Mouse (Mus musculus): ENCODE measurements around the gene Insl3.

The Insl3 gene

DNA sequence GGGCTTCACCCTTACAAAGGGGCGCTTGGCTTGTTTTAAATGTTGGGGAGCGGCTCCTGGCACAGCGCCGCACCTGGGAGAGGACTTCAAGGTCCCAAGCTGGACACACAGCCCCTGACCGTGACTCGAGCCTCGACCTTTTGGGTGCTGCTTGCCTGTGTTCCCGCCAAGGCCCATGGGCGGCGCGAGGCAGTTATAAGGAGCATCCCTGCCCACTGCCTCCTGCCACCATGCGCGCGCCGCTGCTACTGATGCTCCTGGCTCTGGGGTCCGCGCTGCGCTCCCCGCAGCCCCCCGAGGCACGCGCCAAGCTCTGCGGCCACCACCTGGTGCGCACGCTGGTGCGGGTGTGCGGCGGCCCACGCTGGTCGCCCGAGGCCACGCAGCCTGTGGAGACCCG is at the start of gene Insl3:
Gene Insl3, plus strand, starts transcription at position 187 of the 400 bp plus-strand sequence.
- in situ Hi-C loops (cut with MboI, MseI): no loop called here

DNA sequence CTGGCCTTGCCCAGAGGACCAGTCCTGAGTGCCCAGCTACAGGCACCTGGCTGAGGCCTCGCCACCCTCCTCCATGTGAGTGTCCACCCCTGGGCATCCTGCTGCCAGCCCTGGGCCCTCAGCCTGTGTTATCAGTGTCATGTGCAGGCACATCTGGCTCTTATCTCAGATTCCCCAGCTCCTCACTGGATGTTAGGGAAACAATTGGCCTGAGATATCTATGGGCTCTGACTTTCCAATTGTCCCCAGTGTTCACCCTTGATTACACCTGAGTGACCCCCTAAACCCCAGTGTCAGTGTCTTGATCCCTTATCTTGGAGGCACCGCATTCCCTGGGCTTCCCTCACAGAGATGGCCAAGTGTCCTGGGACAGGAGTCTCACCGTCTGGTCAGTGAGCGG is 49.7 kb upstream of the Insl3 start:
- in situ Hi-C loops (cut with MboI, MseI): no loop called here

DNA sequence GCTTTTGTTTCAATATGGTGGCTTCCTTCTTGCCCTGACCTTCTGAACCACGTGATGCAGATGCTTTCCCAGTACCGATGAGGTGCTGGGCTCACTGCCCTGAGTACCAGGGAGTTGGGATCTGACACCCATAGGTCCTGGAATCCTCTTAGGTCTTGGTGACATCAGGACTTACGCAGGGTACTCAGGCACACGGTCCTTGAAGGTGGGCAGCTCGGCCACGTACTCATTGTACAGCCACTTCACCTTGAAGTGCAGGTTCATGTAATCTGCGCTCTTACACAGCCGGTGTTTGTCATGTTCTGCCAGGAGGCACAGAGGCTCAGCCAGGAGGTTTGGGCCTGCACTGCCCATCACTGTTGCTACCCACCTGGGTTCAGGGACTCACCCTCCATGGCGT is 43.5 kb upstream of the Insl3 start:
- in situ Hi-C loops (cut with MboI, MseI): no loop called here

DNA sequence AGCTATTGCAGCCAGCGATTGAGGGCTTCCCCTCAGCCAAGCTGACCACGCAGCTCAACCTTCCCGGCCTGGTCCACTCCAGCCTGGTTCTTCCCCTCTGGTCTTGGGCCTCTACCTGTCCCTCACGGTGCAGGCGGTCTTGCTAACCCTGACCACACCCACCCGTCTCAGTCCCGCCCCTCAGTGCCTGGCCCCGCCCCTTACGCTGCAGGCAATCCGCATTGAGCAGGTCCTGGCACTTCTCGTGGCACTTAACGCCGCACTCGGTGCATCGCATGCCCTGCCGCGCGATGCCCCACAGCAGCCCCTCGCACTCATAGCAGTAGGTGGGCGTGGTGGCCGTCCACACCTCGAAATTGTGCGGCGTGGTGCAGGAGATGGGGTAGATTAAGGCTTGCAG is 34.4 kb upstream of the Insl3 start:
- in situ Hi-C loops (cut with MboI, MseI): loop anchor here in 1 of 2 experiments (5.0 to 10.0 kb wide), 2 partner anchors 1282 to 1660 kb away; partner anchors contain the start of gene Comp

DNA sequence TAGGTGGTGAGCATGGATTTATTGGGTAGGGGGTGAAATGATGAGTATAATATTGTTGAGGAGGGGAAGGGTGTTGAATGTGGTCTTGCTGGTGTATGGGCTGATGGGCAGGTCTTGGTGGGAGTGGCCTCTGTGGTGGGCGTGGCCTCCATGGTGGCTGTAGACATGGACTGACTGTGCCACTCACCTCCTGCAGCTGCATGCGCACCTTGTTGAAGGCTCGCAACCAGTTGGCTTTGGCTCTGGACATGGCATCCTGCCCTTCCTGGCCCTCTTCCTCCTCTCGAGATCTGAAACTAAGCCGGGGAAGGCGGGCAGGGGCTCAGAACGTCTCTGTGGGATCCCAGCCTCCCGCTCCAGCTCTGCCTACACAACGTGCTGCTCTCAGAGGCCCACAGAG is 31.2 kb upstream of the Insl3 start:
- in situ Hi-C loops (cut with MboI, MseI): loop anchor here (5.0 to 10.0 kb wide), 2 partner anchors 56 to 1657 kb away; no protein-coding TSS in a partner anchor

DNA sequence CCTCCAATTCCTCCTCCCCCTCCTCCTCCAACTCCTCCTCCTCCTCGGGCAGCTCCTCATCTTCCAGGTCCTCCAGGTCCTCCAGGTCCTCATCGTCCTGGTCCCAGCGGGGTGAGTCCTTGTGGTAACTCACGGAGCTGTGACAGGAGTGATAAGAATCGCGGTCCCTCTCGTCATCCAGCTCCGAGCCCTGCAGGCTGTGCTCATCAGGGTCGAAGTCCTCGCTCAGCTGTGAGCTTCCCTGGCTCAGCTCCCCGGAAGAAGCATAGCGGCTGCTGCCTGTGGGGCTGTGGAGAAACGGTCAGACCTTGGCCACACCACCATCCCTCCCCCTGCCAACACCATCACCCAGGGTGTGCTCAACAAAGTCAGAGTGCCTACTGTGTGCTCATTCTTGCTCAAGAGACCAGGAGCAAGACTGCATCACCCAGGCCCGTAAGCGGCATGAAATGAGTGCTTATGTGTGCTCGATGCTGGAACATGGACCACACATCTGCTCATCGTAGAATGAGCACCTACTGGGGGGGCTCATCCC is 30.4 kb upstream of the Insl3 start:
- in situ Hi-C loops (cut with MboI, MseI): loop anchor here (5.0 to 10.0 kb wide), 2 partner anchors 56 to 1656 kb away; no protein-coding TSS in a partner anchor

DNA sequence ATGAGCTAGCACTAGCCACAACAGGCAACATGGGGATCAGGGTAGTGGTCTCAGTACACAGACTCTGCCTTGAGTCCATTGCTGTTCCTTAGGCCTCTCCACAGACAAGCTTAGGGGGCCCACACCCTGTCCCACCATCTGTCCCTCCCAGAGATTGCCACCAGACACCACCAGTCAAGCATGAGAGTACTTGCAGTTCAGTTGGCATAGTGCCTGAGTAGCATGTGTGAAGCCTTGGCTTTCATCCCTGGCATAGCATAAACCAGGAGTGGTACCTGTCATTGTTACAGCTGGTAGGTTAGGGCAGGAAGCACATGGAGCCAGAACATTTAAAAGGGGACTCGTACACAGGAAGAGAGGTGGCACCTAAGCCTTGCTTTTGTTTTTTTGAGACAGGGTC is 29.3 kb upstream of the Insl3 start:
- in situ Hi-C loops (cut with MboI, MseI): loop anchor here (5.0 to 10.0 kb wide), 3 partner anchors 57 to 1655 kb away; partner anchors contain the start of genes Nxnl1 (in 1 of the 2) and Slc27a1 (in 1 of the 2)

DNA sequence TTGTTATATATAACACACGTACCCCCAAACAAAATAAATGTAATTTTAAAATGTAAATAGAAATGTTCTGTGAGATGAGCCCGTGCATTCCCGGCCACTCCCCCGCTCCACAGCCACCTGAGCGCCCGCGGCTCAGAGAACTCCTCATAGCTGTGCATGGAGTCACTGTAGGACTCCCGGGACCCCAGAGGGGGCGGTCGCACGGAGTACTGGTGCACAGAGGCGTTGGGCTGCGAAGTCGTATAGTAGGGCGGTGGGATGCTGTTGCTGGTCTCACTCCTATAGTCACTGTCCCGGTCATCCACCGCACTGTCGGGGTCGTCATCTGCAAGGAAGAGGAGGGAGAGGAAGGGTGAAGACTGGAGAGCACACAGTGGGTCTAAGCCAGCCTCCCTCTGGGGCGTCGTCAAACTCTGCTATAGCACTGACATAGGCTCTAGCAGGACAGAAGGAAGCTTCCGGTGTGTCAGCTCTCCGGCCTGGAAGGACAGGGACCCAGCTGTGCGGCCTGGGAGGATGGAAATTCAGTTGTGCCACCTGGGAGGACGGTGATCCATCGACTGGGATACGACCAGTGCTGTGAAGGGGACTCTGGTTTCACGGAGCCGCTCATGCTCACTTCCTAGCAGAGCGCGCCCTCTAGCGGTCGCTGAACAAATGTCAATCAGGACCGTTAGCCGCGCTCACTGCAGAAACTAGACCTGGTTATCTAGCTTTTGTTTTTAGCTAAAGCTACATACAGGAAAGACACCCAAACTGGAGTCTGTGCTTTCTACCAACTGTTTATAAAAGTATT is 28.5 kb upstream of the Insl3 start:
- in situ Hi-C loops (cut with MboI, MseI): loop anchor here in 1 of 2 experiments (10.0 kb wide), 1 partner anchor 96 kb away; the partner anchor contains the start of genes Nxnl1 and Slc27a1

DNA sequence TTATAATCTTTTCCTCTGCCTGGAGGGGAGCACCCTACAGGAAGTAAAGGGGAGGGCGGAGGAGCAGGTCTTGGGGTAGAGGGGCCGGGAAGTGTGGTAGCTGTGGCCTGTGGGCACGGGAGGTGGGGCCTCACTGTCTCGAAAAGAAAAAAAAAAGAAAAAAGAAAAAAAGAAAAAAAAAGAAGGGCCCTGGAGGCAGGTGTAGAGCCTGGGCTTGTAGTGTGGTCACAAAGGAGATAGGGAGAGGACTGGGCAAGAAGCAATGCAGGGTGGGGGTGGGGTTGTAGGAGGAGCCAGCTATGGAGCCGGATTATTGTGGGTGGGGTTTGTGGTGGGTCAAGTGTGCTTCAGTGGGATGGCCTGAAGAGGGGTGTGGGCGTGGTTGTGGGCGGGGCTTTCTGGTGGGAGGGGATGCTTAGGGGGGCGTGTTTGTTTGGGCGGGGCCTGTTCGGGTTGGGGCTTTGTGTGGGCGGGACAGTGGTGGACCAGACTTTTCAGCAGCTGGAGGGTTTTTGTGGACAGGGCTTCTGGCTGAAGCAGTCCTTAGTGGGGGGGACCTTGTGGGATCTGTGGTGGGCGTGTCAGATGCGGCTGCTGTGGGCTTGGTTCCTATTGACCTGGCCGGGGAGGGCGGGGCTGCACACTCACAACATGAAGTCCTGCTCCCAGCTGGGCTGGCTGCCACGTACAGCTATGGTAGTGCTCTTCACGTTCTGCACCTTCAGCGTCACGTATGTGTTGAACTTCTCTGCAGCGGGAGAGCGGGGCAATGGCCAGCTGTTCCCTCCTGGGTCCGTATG is 23.5 kb upstream of the Insl3 start:
- in situ Hi-C loops (cut with MboI, MseI): loop anchor here in 1 of 2 experiments (10.0 kb wide), 1 partner anchor 101 kb away; the partner anchor contains the start of genes Nxnl1 and Slc27a1

DNA sequence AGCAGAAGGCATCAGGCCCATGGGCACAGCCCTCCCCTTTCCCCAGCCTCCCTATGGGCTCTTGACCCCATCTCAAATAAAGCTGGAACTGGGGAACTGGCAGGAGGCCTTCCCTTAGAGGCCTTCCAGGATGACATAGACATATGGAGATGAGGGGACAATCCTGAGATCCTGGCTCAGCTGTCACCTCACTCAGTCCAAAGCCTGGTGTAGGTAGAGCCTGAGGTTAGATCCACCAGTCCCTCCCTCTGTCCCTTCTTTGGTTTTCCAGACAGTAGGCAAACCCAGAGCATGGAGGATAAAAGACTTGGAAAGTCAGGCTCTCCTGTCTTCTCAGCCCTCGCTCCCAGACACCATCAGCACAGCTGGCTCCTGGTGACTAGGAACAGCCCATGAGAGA is 22.2 kb upstream of the Insl3 start:
- in situ Hi-C loops (cut with MboI, MseI): loop anchor here in 1 of 2 experiments (10.0 kb wide), 1 partner anchor 102 kb away; the partner anchor contains the start of genes Nxnl1 and Slc27a1

DNA sequence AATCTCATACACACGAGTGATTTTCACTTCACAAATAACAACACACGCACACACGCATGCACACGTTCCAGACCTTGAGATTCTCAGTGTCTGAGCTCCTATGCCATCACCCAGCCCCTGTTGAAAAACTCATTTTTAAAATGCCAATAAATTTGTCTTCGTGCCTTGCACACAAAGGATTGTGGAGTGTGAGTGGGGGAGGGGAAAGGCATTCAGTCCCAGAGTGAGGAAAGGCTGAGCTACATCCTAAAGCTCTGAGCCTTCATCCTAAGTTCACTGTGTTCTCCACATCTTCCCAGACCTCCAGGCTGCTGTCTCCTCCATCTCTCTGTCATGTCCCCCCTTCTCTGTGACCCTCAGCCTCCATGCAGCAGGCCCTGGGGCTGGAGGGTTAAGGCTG is 21.8 kb upstream of the Insl3 start:
- in situ Hi-C loops (cut with MboI, MseI): loop anchor here in 1 of 2 experiments (10.0 kb wide), 1 partner anchor 102 kb away; the partner anchor contains the start of genes Nxnl1 and Slc27a1

DNA sequence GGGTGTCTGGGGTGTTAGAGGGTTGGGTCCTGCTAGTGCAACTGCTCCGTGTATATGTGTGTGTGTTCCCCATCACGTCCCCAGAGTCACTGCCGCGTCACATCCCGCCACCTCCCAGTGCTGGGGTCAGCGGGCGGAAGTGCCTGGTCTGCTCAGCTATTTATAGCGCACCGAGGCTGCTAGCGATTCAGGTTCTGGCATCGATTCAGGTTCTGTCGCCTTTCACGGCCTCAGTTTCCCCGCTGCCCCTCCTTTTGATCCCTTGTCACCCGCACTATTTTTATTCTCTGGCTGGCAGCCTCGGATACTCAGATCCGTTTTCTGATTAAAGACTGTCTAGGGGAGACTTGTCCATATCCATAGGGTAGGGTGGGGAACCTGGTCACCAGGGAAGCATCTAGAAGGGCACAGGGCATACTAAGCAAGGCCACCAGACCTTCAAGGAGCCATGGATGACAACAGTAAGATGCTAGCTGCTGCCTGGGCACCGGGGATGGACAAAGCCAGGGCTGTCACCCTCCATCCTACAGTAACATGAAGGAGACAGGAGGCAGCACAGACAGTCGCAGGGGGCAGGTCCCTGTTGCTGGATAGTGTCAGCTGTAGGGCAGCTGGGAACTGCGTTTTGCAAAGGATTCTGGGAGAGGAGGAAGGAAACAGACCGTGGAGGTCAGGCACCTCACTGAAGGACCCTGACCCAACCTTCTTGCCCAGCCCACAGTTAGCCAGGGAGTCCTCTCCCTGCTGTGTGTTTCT is 20.6 kb upstream of the Insl3 start:
- in situ Hi-C loops (cut with MboI, MseI): loop anchor here in 1 of 2 experiments (10.0 kb wide), 1 partner anchor 104 kb away; the partner anchor contains the start of genes Nxnl1 and Slc27a1

DNA sequence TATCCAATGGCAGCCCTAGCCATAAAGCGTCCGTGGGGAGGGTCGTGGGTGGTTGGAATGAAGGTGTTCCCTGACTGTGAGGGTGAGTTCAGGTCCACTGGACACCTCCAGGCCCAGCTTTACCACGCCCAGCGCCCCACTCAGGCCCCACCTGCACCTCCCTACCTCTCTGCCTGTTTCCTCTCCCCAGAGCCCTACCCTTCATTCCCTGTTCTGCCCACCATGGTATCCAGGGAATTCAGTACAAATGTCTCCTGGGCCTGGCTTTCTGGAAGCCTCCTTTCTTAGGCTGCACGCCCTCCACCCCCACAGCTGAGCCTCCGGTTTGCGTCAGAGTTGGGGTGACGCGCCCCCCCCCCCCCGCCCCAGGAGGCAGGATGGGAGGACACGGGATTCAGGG is 18.8 kb upstream of the Insl3 start:
- in situ Hi-C loops (cut with MboI, MseI): no loop called here

DNA sequence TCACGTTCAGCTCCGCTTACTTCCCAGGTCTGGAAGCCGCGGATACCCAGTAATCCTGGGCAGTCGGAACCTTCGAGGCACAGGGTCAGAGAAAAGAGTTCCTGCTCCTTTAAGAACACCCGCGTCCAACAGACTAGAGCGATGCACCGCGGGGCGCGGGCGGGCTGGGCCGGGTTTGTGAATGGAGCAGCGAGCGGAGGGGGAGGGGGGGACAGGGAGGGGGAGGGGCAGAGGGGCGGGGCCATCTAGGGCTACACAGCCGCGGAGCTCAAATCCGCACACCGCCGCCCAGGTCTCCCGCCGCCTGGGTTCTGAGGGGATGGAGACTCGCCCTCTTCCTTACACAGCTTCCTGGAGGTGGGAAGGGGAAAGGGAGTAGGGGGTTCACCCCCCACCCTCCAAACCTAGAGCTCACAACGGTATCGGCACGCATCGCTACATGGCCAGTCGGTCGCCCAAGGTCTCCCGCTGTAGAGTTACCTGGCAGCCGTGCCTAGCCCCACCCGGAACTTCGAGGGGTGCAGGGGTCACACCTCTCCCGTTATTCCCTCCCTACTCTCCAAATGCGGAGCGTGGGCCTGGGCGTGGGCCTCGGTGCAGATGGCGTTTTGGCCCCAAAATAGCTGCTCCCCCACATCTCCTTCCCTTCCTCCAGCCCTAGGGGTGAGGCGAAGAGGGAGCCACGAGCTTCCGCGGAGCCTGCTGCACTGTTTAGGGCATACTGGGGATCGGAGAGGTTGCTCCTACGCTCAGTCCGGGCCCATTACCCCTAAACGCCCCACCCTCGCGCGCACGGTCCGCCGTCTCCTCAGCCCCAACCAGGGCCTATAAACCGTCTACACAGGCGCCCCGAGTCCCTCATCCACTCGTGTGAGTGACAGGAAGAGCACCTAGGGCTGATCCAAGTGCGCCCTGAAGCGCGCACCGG is 18.1 kb upstream of the Insl3 start:
- in situ Hi-C loops (cut with MboI, MseI): no loop called here

DNA sequence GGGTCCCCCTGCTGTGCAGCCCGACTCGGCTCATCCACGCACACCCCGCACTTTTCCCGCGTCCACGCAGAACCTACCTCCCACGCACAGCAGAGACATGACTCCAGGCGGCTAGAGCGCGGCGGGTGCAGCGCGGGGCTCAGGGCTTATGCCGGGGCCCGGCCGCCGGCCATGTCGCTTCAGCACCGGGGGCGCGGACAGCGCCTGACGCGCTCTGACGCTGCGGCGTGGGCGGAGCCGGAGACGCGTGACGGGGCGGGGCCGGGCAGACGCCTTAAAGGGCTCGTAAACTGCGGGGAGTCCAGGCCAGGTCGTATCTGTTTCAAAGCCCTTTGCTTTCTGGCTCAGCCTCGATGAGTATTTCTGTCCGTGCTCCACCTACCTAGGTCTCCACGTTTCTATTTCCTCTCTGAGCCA is 17.5 kb upstream of the Insl3 start, which contains the start of gene Unc13a:
Gene Unc13a, minus strand, starts transcription at position 209 of the 417 bp plus-strand sequence.
- in situ Hi-C loops (cut with MboI, MseI): no loop called here

DNA sequence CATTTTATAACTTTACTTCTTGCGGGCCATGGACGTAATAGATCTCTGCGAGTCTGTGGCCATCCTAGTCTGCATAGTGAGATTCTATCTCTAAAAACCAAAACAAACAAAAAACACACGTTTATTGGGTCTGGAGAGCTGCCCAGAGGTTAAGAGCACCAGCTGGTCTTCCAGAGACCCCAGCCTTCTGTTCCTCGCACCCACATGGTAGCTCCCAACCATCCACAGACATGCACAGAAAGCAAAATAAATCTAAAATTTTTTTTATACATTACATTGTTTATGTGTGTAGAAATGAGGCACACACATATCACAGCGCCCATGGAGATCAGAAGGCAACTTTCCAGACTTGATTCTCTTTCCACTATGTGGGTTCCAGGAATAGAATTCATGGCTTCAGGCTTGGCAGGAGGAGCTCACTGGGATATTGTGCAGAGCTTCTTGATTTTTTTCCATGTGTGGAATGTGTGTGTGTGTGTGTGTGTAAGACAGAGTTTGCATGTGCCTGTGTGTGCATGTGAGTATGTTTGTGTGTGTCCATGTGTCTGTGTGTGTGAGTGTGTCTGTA is 16.8 kb upstream of the Insl3 start:
- in situ Hi-C loops (cut with MboI, MseI): no loop called here

DNA sequence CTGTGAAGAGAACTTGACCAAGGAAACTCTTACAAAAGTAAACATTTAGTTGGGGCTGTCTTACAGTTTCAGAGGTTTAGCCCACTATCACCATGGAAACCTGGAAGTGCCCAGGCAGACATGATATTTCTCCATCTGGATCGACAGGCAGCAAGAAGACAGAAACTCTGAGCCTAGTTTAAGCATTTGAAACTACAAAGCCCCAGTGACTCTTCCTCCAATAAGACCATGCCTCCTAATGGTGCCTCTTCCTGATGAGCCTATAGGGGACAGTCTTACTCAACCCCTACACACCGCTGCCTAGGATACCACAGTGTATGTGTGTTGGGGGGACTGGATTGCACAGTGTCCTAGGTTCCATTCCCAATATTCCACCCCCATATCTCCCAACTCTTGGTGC is 14.9 kb upstream of the Insl3 start:
- in situ Hi-C loops (cut with MboI, MseI): no loop called here

DNA sequence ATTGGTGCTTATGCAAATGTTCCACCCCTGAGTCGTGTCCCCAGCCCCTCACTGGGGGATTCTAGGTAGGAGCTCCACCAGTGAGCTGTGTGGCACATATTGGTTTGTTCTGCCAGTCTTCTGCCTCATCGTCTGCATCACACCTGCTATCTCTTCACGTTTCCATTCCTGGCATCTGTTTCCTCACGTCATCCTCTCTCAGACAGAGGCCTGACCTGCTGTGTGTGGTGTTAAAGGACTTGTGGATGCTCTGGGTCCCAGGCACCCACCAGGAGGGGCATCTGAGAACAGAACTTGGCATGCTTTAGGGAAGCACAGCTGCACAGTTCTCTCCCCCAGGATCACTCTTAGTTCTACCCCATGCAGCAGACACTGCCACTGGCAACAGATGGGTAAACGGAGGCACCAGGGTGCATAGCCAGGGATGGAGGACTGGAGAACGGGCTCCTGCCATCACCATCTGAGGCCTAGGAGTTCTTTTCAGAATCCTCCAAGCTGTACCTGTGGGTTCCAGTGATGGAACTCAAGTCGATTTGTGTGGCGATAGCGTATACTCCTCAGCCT is 13.5 kb upstream of the Insl3 start:
- in situ Hi-C loops (cut with MboI, MseI): loop anchor here in 1 of 2 experiments (5.0 kb wide), 1 partner anchor 47 kb away; no protein-coding TSS in a partner anchor
